Mouse (Mus musculus) midbrain, embryonic 13.5 days (tissue): ENCODE results near the gene Myl9. TPM values are rescaled to one million over a fixed set of nuclear protein-coding genes. Genes with fewer than 3 reads are reported as not detected.
"Not testable (repeated sequence)": the region's sequence is repeated elsewhere in the genome, so short reads cannot be mapped to it uniquely, and the experiment has no call there.

Experiments used
- ATAC-seq: fragments of 200-750 bp; cut with Nextera tagmentation; 2 replicates; pipeline ENCODE4 v1.8.0; 2017; ENCODE audit warnings: mild to moderate bottlenecking, moderate TSS enrichment, moderate library complexity
- H3K27ac ChIP-seq: fragments of 300-500 bp; sonication (generic); 2 replicates; pipeline ENCODE4 v1.5.1; 2015; ENCODE audit warnings: inconsistent platforms, mild to moderate bottlenecking, moderate library complexity
- H3K27me3 ChIP-seq: fragments of 300-500 bp; sonication (generic); 2 replicates; pipeline ENCODE4 v1.6.1; 2015; ENCODE audit warnings: mild to moderate bottlenecking, inconsistent platforms
- H3K36me3 ChIP-seq: fragments of 300-500 bp; sonication (generic); 2 replicates; pipeline ENCODE4 v1.6.1; 2015; ENCODE audit warnings: mild to moderate bottlenecking, inconsistent platforms
- H3K4me1 ChIP-seq: fragments of 300-500 bp; sonication (generic); replicated peaks from 2 replicates; pipeline ENCODE4 v1.6.1; 2015; ENCODE audit warnings: inconsistent platforms
- H3K4me2 ChIP-seq: fragments of 300-500 bp; sonication (generic); replicated peaks from 2 replicates; pipeline ENCODE4 v1.6.1; 2015; ENCODE audit warnings: moderate library complexity, mild to moderate bottlenecking, inconsistent platforms
- H3K4me3 ChIP-seq: fragments of 300-500 bp; sonication (generic); replicated peaks from 2 replicates; pipeline ENCODE4 v1.5.1; 2015; ENCODE audit warnings: mild to moderate bottlenecking, inconsistent platforms
- H3K9ac ChIP-seq: fragments of 300-500 bp; sonication (generic); replicated peaks from 2 replicates; pipeline ENCODE4 v1.6.1; 2015; ENCODE audit warnings: mild to moderate bottlenecking, inconsistent platforms
- H3K9me3 ChIP-seq: fragments of 300-500 bp; sonication (generic); 2 replicates; pipeline ENCODE4 v1.6.1; 2016; ENCODE audit warnings: mild to moderate bottlenecking, inconsistent platforms
- WGBS: fragments of 180-500 bp; shearing (Covaris S2); methylation state at CpG from one replicate; pipeline ENCODE4 v1.1.7; 2015; 5-methylcytosine and 5-hydroxymethylcytosine counted together
- polyA plus RNA-seq: library from polyadenylated mRNA; unstranded; fragments of >200 nt; fragmentation: Nextera tagmentation; extraction: Ambion mirVana; gene quantifications from 2 replicates; pipeline ENCODE4 v1.2.1, GENCODE M21; 2015

Myl9 gene
- polyA plus RNA-seq, 1 experiment from 2014 or later, result 37.4 TPM

DNA sequence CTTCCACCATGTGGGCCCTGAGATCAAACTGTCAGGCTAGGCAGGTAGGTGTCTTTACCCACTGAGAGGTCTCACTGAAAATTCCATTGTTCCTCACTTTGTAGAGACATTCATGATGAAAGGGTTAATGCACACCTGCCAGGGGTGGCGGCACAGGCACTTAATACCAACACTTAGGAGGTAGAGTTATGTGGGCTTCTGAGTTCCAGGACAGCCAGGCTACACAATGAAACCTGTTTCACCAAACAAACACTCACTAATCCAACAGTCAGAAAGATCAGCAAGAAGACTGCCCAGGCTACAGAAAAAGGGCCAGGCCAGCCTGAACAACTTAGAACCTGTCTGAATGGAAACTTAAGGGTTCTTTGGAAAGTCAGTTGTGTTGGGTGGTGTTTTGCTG, 40.9 kb downstream of the Myl9 start:
- Histone ChIP-seq H3K4me3 (no peak overlapping the region), H3K4me1 (peaks cover 24% of the 10 kb centered on the region), H3K27me3 (no peaks in the 10 kb centered on the region), H3K4me2 (no peak overlapping the region), H3K9me3 (no peaks in the 10 kb centered on the region), H3K27ac (no peak overlapping the region), H3K9ac (no peak overlapping the region), H3K36me3 (no peaks in the 10 kb centered on the region)
- ATAC-seq, result no peak
- 63% methylated on average over 1 of the region's 1 CpGs for WGBS

- not testable (repeated sequence) for H3K9ac ChIP-seq, H3K36me3 ChIP-seq, H3K9me3 ChIP-seq, H3K4me2 ChIP-seq, H3K4me1 ChIP-seq, H3K27me3 ChIP-seq, H3K27ac ChIP-seq, H3K4me3 ChIP-seq, ATAC-seq
- WGBS, result 90% methylated on average over 6 of the region's 6 CpGs
Observed at GRCm38 (mm10) chr2:156825128-156825527, 49.9 kb downstream of the Myl9 start.

Other genes with a start within 250 kb of the Myl9 start
- gene Aar2, start 227.8 kb upstream of the Myl9 start, polyA plus RNA-seq, result 46.5 and 48.2 TPM in 2 replicates
- gene Dlgap4, start 161.7 kb upstream of the Myl9 start, polyA plus RNA-seq, result 242 and 244 TPM in 2 replicates
- 35.2 and 44.5 TPM in 2 replicates for gene Tgif2, start 64.6 kb downstream of the Myl9 start, polyA plus RNA-seq
- 13.0 and 15.4 TPM in 2 replicates for gene 4930518I15Rik, start 82.5 kb downstream of the Myl9 start, polyA plus RNA-seq
- gene Rab5if, start 87.7 kb downstream of the Myl9 start, polyA plus RNA-seq, result 143 and 158 TPM in 2 replicates
- 0.15 and 0.27 TPM in 2 replicates for gene Sla2, start 111.8 kb downstream of the Myl9 start, polyA plus RNA-seq
- 81.4 and 81.6 TPM in 2 replicates for gene Ndrg3, start 216.6 kb downstream of the Myl9 start, polyA plus RNA-seq
- 18.0 and 18.7 TPM in 2 replicates for gene Dsn1, start 231.7 kb downstream of the Myl9 start, polyA plus RNA-seq